14 mouse cellular contexts compared by ENCODE assay signal in genomic region chr4:24620440-24620839, GRCm38 (mm10).
DNase-seq lines count a peak whose midpoint lies in the region; ATAC-seq lines count a peak whose summit lies in the region.
"Had no signal": no experiment of that assay in that cellular context is flagged by ENCODE, and none has a peak within 500 bp of the region (broad histone marks: within the 10 kb centered on the region; RNA-seq: fewer than 3 reads in every experiment).

No protein-coding gene starts in this region.

- DNase-seq in kidney, adult 8-10 months, result peak; percentile 35 to 60
- DNase-seq in kidney, postnatal 10 days, result no peak
- DNase-seq in right cerebral cortex, postnatal 10 days (ENCODE audit: low spot score in 2 of 2), result peak; percentile 52
- no peak for DNase-seq in right cerebral cortex, adult 2 months (ENCODE audit: low spot score in 2 of 2)
- DNase-seq in adipocyte (ENCODE audit: low spot score), result peak; percentile 11
- no peak for DNase-seq in forebrain, embryonic 11.5 days (ENCODE audit: low spot score)
- DNase-seq in adrenal gland, adult 18-20 months (ENCODE audit: low spot score in 2 of 2), result no peak
- DNase-seq: adrenal gland, adult 8-10 months; gastrocnemius, postnatal 36 days had no signal

- no peaks in the 10 kb centered on the region for H3K9me3 ChIP-seq in stomach, embryonic 14.5 days (ENCODE audit: control insufficient read depth, low read depth, low read length)
- H3K9me3 ChIP-seq in forebrain, embryonic 11.5 days (ENCODE audit: control insufficient read depth, low read length), result no peaks in the 10 kb centered on the region
- H3K9me3 ChIP-seq: forebrain, embryonic 12.5 days; G1E had no signal

- no peak overlapping the region for H3K4me3 ChIP-seq in stomach, embryonic 14.5 days (ENCODE audit: low read depth, low read length)
- H3K4me3 ChIP-seq in forebrain, embryonic 11.5 days (ENCODE audit: low read depth, low read length), result no peak overlapping the region
- H3K4me3 ChIP-seq: forebrain, embryonic 12.5 days had no signal

- ATAC-seq in stomach, embryonic 14.5 days (ENCODE audit: insufficient number of reproducible peaks, insufficient read depth, low FRiP score, low read depth), result 0 out of 2 replicates have a peak, but pooled peaks have one; percentile 11
- no peak for ATAC-seq in forebrain, embryonic 11.5 days (replicated peaks; ENCODE audit: low FRiP score)
- ATAC-seq: intestine, embryonic 16.5 days had no signal

- H3K36me3 ChIP-seq in stomach, embryonic 14.5 days (ENCODE audit: control insufficient read depth, insufficient read depth, low read length), result no peaks in the 10 kb centered on the region
- no peaks in the 10 kb centered on the region; the same call in 1 of the 2 replicates for H3K36me3 ChIP-seq in forebrain, embryonic 11.5 days (ENCODE audit: control insufficient read depth, insufficient read depth, low read length)
- H3K36me3 ChIP-seq: forebrain, embryonic 12.5 days had no signal

- H3K27me3 ChIP-seq in stomach, embryonic 14.5 days (ENCODE audit: control insufficient read depth, insufficient read depth, low read length), result no peaks in the 10 kb centered on the region
- no peaks in the 10 kb centered on the region for H3K27me3 ChIP-seq in forebrain, embryonic 11.5 days (ENCODE audit: control insufficient read depth, insufficient read depth, low read length)
- H3K27me3 ChIP-seq: forebrain, embryonic 12.5 days had no signal

- 58% methylated on average over 5 of the region's 5 CpGs for WGBS in stomach, embryonic 14.5 days
- WGBS in forebrain, embryonic 11.5 days, result 89% methylated on average over 5 of the region's 5 CpGs

- H3K27ac ChIP-seq in stomach, embryonic 14.5 days (ENCODE audit: low read length), result peak overlapping the region; percentile 88; the same call in 1 of the 2 replicates
- no peak overlapping the region for H3K27ac ChIP-seq in forebrain, embryonic 11.5 days (ENCODE audit: low read depth, low read length)
- H3K27ac ChIP-seq: forebrain, embryonic 12.5 days; macrophage had no signal

- H3K4me1 ChIP-seq in stomach, embryonic 14.5 days (ENCODE audit: control insufficient read depth, insufficient read depth, low read length), result 0 out of 2 replicates have a peak, but pooled peaks cover 7% of the 10 kb centered on the region
- H3K4me1 ChIP-seq in forebrain, embryonic 11.5 days (replicated peaks; ENCODE audit: control insufficient read depth, insufficient read depth, low read length), result no peaks in the 10 kb centered on the region
- H3K4me1 ChIP-seq: forebrain, embryonic 12.5 days had no signal

- H3K9ac ChIP-seq in stomach, embryonic 14.5 days (replicated peaks; ENCODE audit: low read depth, low read length), result no peak overlapping the region
- no peak overlapping the region for H3K9ac ChIP-seq in forebrain, embryonic 11.5 days (ENCODE audit: low read length)
- H3K9ac ChIP-seq: forebrain, embryonic 12.5 days had no signal

- H3K4me2 ChIP-seq in stomach, embryonic 14.5 days (replicated peaks; ENCODE audit: low read depth, low read length), result no peak overlapping the region
- no peak overlapping the region for H3K4me2 ChIP-seq in forebrain, embryonic 11.5 days (ENCODE audit: low read depth, low read length, severe bottlenecking)
- H3K4me2 ChIP-seq: forebrain, embryonic 12.5 days had no signal

Comparison
In these comparisons a context has a peak if more than half of its experiments do, and no peak if none do; other contexts are left out.
1. DNase-seq: peak in kidney, adult 8-10 months (2 of 2), right cerebral cortex, postnatal 10 days (2 of 2) and adipocyte (single experiment); none in kidney, postnatal 10 days (single experiment), right cerebral cortex, adult 2 months (0 of 2), forebrain, embryonic 11.5 days (single experiment) and adrenal gland, adult 18-20 months (0 of 2).